Mouse (Mus musculus) mouse trophoblast stem cell (cell line): ENCODE measurements around the gene Txn2.

Experiments
- in situ Hi-C, 2 experiments: fragments of 300-500 bp; cut with MseI, MboI; formaldehyde crosslinking; loops; 2 replicates in 1 of 2; 3 replicates in 1 of 2; pipeline ENCODE4 v1.15.1; 2025

Gene Txn2

GRCm38 (mm10) chr15:77934326-77934725 lies 5.5 kb upstream of the Txn2 start:
- in situ Hi-C loops, result no loop called here

- in situ Hi-C loops, result no loop called here
These were observed 5.0 kb upstream of the Txn2 start for GRCm38 (mm10) chr15:77933770-77934169.

- in situ Hi-C loops, result no loop called here
These were observed 4.4 kb upstream of the Txn2 start for GRCm38 (mm10) chr15:77933222-77933621.

GRCm38 (mm10) chr15:77931689-77932016 lies 2.8 kb upstream of the Txn2 start:
- in situ Hi-C loops, result no loop called here

GRCm38 (mm10) chr15:77930986-77931688 lies 2.3 kb upstream of the Txn2 start:
- in situ Hi-C loops, result no loop called here

GRCm38 (mm10) chr15:77929804-77930203 lies 998 bp upstream of the Txn2 start:
- in situ Hi-C loops, result no loop called here

GRCm38 (mm10) chr15:77928091-77928490 lies 715 bp downstream of the Txn2 start:
- in situ Hi-C loops, result no loop called here

- in situ Hi-C loops, result no loop called here
These were observed 1.9 kb downstream of the Txn2 start for GRCm38 (mm10) chr15:77926921-77927320.

- in situ Hi-C loops, result no loop called here
These were observed 3.6 kb downstream of the Txn2 start for GRCm38 (mm10) chr15:77925195-77925594.

- in situ Hi-C loops, result loop anchor here in 1 of 2 experiments (5.0 kb wide), 1 partner anchor 151 kb away; no protein-coding TSS in a partner anchor
These were observed 5.4 kb downstream of the Txn2 start for GRCm38 (mm10) chr15:77923267-77924035.

- in situ Hi-C loops, result loop anchor here in 1 of 2 experiments (5.0 kb wide), 1 partner anchor 150 kb away; no protein-coding TSS in a partner anchor
These were observed 6.1 kb downstream of the Txn2 start for GRCm38 (mm10) chr15:77922710-77923109.

- in situ Hi-C loops, result loop anchor here in 1 of 2 experiments (5.0 kb wide), 1 partner anchor 149 kb away; no protein-coding TSS in a partner anchor
These were observed 7.2 kb downstream of the Txn2 start for GRCm38 (mm10) chr15:77921636-77922035.

- in situ Hi-C loops, result loop anchor here in 1 of 2 experiments (5.0 kb wide), 1 partner anchor 148 kb away; no protein-coding TSS in a partner anchor
These were observed 8.0 kb downstream of the Txn2 start for GRCm38 (mm10) chr15:77920511-77921462.

GRCm38 (mm10) chr15:77919441-77919840 lies 9.4 kb downstream of the Txn2 start:
- in situ Hi-C loops, result loop anchor here in 1 of 2 experiments (10.0 kb wide), 2 partner anchors 75 to 145 kb away; partner anchors contain the start of gene Myh9

- in situ Hi-C loops, result loop anchor here in 1 of 2 experiments (10.0 kb wide), 2 partner anchors 72 to 142 kb away; partner anchors contain the start of gene Myh9
These were observed 11.8 kb downstream of the Txn2 start for GRCm38 (mm10) chr15:77916851-77917544.

- in situ Hi-C loops, result loop anchor here in 1 of 2 experiments (10.0 kb wide), 2 partner anchors 70 to 140 kb away; partner anchors contain the start of gene Myh9
These were observed 13.5 kb downstream of the Txn2 start for GRCm38 (mm10) chr15:77915287-77915686.

GRCm38 (mm10) chr15:77914507-77914906 lies 14.3 kb downstream of the Txn2 start:
- in situ Hi-C loops, result loop anchor here in 1 of 2 experiments (10.0 kb wide), 2 partner anchors 70 to 140 kb away; partner anchors contain the start of gene Myh9

GRCm38 (mm10) chr15:77913054-77913453 lies 15.8 kb downstream of the Txn2 start:
- in situ Hi-C loops, result loop anchor here in 1 of 2 experiments (10.0 kb wide), 2 partner anchors 68 to 138 kb away; partner anchors contain the start of gene Myh9

- in situ Hi-C loops, result loop anchor here in 1 of 2 experiments (10.0 kb wide), 2 partner anchors 68 to 138 kb away; partner anchors contain the start of gene Myh9
These were observed 16.2 kb downstream of the Txn2 start for GRCm38 (mm10) chr15:77912585-77912984.

- in situ Hi-C loops, result loop anchor here in 1 of 2 experiments (10.0 kb wide), 2 partner anchors 67 to 137 kb away; partner anchors contain the start of gene Myh9
These were observed 16.8 kb downstream of the Txn2 start for GRCm38 (mm10) chr15:77912048-77912447.
